Mouse (Mus musculus) embryonic facial prominence, embryonic 10.5 days (tissue): ENCODE results near the gene Nav2. TPM values are rescaled to one million over a fixed set of nuclear protein-coding genes. Genes with fewer than 3 reads are reported as not detected.

Source experiments
- DNase-seq: peaks from one replicate; pipeline ENCODE4 v3.0.0-alpha.2; 2017; ENCODE audit warnings: low spot score
- H3K27ac ChIP-seq: fragments of 300-500 bp; sonication (generic); replicated peaks from 2 replicates; pipeline ENCODE4 v1.5.1; 2016; ENCODE audit warnings: mild to moderate bottlenecking
- H3K27me3 ChIP-seq: fragments of 300-500 bp; sonication (generic); replicated peaks from 2 replicates; pipeline ENCODE4 v1.6.1; 2016; ENCODE audit warnings: low read depth, mild to moderate bottlenecking; ENCODE audit not compliant: poor library complexity, severe bottlenecking
- H3K36me3 ChIP-seq: fragments of 300-500 bp; sonication (generic); replicated peaks from 2 replicates; pipeline ENCODE4 v1.6.1; 2016; ENCODE audit warnings: mild to moderate bottlenecking, moderate library complexity
- H3K4me1 ChIP-seq: fragments of 300-500 bp; sonication (generic); 2 replicates; pipeline ENCODE4 v1.6.1; 2016
- H3K4me3 ChIP-seq: fragments of 300-500 bp; sonication (generic); 2 replicates; pipeline ENCODE4 v1.5.1; 2016; ENCODE audit warnings: mild to moderate bottlenecking, moderate library complexity
- H3K9me3 ChIP-seq: fragments of 300-500 bp; sonication (generic); 2 replicates; pipeline ENCODE4 v1.6.1; 2016; ENCODE audit warnings: mild to moderate bottlenecking
- WGBS: fragments of 180-500 bp; shearing (Covaris S2); methylation state at CpG from one replicate; pipeline ENCODE4 v1.1.7; 2016; 5-methylcytosine and 5-hydroxymethylcytosine counted together
- polyA plus RNA-seq: library from polyadenylated mRNA; unstranded; fragments of >200 nt; fragmentation: Nextera tagmentation; extraction: Ambion mirVana; gene quantifications from 2 replicates; pipeline ENCODE4 v1.2.1, GENCODE M21; 2016

Gene Nav2
- polyA plus RNA-seq, 1 experiment from 2014 or later = 11.5 TPM

DNA sequence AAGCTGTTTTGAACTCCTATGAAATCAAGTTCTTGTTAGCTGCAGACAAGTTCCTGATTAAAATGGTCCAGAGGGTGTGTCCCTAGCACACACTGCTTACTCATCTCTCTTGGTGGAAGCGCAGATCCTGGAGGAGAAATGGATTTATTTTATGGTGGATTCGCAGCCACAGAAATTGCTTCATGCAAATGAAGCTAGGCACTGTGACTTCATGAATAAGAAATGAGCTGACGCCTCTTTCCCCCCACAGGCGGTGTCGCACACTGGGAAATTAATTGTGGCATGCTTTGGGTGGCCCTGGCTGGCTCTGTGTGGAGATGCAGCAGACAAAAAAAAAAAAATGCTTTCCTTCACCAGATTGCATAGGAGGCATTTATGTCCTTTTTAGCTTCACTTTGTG, 170.4 kb downstream of the Nav2 start:
- no peaks in the 10 kb centered on the region for H3K9me3 ChIP-seq
- no peak overlapping the region for H3K27ac ChIP-seq
- peaks cover 11% of the 10 kb centered on the region; the same call in 1 of the 2 replicates for H3K27me3 ChIP-seq
- H3K4me3 ChIP-seq = no peak overlapping the region
- peaks cover 18% of the 10 kb centered on the region for H3K4me1 ChIP-seq
- DNase-seq = no peak
- no peaks in the 10 kb centered on the region for H3K36me3 ChIP-seq
- 77% methylated on average over 5 of the region's 5 CpGs for WGBS

DNA sequence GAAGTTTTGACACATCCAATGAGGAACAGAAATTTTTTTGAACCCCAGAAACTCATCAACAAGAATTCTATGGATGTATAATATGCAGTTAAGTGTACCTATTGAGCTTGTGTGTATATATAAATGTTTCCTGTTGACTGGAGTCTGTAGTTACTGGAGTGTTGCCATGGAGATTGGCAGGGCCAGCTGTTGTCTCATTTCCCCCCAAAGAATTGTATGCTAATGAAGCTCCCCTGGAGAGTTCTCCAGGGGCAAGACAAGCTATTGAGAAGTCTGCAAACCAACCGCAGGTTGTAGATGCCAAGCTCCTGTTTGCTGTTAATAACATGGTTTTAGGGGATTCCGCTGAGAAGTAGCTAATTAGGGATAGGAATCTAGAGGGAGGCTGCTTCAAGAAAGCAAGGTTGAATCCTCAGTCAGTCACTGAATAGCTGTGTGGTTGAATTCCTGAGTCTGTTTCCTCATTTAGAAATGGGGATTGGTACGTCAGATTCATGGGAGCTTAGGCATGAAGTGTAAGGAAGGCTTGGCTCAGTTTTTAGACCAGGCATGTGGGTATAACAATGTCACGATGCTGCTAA, 174.2 kb downstream of the Nav2 start:
- 59% methylated on average over 4 of the region's 4 CpGs for WGBS
- no peak overlapping the region for H3K27ac ChIP-seq
- no peak overlapping the region for H3K4me3 ChIP-seq
- no peaks in the 10 kb centered on the region for H3K9me3 ChIP-seq
- no peak for DNase-seq
- peaks cover 27% of the 10 kb centered on the region for H3K4me1 ChIP-seq
- H3K27me3 ChIP-seq = peaks cover 8% of the 10 kb centered on the region
- H3K36me3 ChIP-seq = no peaks in the 10 kb centered on the region

DNA sequence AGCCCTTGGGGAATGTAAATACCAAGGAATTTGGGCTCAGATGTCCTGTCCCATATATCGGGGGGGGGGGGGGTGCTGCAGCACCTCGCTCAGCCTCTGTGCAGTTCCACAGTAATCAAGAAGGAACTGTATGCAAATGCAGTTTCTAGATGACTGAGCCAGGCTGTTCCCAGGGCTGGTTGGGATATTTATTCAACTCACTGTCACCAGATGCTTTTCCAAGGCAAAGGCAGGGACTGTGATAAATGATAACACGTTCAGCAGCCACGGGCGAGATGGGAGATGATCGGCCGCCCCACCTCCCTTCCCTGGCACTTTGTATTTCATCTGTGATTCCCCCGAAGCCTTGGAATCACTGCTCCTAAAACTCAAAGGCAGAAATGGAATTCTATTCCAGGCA, 176.3 kb downstream of the Nav2 start:
- no peak for DNase-seq
- Histone ChIP-seq H3K27me3 (peaks cover 23% of the 10 kb centered on the region), H3K4me3 (no peak overlapping the region), H3K9me3 (no peaks in the 10 kb centered on the region), H3K4me1 (peaks cover 27% of the 10 kb centered on the region), H3K27ac (no peak overlapping the region), H3K36me3 (no peaks in the 10 kb centered on the region)
- 68% methylated on average over 8 of the region's 8 CpGs for WGBS

DNA sequence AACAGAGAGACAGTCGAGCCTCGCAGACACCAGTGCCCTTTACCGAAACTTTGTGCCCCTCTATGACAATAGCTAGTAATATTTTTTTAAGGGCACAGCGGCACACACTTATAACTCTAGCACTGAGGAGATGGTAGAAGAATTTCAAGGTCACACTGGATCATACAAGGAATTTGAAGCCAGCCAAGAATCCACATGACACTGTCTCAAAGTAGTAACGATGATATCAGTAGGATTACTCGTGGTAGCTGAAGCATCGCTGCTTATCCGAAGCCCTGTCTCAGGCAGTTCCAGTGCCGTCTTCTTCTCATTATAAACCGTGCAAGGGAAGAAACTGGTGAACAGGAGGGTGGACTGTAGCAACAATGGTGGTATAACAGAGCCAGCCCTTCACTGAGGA, 177.2 kb downstream of the Nav2 start:
- WGBS = 85% methylated on average over 10 of the region's 10 CpGs
- Histone ChIP-seq H3K4me3 (no peak overlapping the region), H3K9me3 (no peaks in the 10 kb centered on the region), H3K27me3 (peaks cover 32% of the 10 kb centered on the region), H3K36me3 (no peaks in the 10 kb centered on the region), H3K27ac (no peak overlapping the region), H3K4me1 (peaks cover 27% of the 10 kb centered on the region)
- DNase-seq = no peak

DNA sequence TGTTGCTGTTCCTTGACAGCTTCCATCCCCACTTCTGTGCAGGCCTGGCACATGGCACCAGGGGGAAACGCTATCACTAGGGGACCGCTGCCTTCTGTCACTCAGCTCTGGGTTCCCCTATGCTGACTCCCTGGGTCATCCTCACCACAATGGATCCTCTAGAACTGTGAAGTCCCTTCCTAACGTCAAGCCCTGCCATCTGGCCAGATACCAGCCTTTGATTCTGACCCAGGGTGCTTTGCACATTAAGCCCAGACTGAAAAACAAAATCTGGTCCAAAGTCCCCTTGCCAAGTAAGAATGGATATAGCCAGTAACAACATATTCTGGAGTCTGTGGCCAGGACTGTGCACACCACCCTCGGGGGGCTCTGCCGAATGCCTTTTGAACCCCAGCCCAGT, 178.6 kb downstream of the Nav2 start:
- WGBS = 88% methylated on average over 5 of the region's 5 CpGs
- DNase-seq = no peak
- Histone ChIP-seq H3K4me1 (peaks cover 40% of the 10 kb centered on the region), H3K36me3 (no peaks in the 10 kb centered on the region), H3K9me3 (no peaks in the 10 kb centered on the region), H3K27ac (no peak overlapping the region), H3K4me3 (no peak overlapping the region), H3K27me3 (peaks cover 43% of the 10 kb centered on the region)

DNA sequence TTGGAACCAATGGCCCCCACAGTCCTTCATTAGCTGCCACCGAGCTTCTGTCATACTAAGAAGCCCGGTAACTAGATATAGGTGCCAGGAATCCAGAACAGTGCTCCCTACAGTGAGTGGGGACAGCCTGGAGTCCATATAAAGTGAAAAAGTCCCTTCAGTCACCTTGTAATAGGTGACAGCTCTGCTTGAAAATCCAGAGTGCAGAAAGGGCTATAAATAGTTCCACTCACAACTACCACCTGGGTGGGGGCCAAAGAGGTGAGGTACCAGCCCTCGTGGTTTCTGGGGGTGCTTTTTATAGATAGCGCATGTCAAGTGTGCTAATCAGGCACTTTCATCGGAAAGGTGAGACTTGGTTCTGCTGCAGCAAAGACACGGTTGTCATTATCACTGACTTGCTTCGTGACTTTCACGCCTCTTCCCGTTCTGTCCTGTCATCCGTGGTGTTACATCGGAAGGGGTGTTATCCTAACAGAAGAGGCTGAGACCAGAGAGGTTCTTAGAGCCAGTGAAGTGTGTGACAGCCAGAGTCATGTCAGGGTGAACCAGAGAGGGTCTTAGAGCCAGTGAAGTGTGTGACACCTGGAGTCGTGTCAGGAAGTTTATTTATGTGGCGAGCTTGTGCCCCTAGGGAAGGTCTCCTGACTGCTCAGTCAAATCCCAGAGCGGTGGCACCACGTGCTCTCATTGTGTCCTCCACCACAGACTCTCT, 179.8 kb downstream of the Nav2 start:
- no peaks in the 10 kb centered on the region for H3K36me3 ChIP-seq
- peaks cover 30% of the 10 kb centered on the region for H3K4me1 ChIP-seq
- DNase-seq = no peak
- 75% methylated on average over 15 of the region's 15 CpGs for WGBS
- H3K4me3 ChIP-seq = no peak overlapping the region
- no peak overlapping the region for H3K27ac ChIP-seq
- H3K9me3 ChIP-seq = no peaks in the 10 kb centered on the region
- peaks cover 43% of the 10 kb centered on the region for H3K27me3 ChIP-seq

DNA sequence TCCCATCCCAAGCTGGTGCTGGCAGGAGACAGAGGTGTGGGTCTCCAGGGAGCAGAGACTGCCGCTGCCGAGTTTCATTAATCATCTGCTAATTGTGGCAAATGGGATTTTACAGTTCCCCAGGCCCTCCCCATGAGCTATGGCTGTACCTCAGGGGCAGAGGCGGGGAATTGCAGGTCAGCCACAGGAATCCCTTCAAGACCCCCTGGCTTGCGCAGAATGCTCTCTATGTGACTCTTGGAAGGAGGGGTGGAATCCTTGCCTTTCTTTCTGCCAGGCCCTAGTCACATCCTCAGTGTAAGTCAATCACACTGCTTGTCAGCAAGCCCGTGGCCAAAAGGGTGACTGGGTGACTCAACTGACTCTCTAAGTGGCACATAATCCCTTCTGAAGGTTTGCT, 182.9 kb downstream of the Nav2 start:
- Histone ChIP-seq H3K4me3 (no peak overlapping the region), H3K4me1 (peaks cover 17% of the 10 kb centered on the region), H3K27me3 (peaks cover 42% of the 10 kb centered on the region), H3K27ac (no peak overlapping the region), H3K9me3 (no peaks in the 10 kb centered on the region), H3K36me3 (no peaks in the 10 kb centered on the region)
- 54% methylated on average over 5 of the region's 5 CpGs for WGBS
- no peak for DNase-seq

DNA sequence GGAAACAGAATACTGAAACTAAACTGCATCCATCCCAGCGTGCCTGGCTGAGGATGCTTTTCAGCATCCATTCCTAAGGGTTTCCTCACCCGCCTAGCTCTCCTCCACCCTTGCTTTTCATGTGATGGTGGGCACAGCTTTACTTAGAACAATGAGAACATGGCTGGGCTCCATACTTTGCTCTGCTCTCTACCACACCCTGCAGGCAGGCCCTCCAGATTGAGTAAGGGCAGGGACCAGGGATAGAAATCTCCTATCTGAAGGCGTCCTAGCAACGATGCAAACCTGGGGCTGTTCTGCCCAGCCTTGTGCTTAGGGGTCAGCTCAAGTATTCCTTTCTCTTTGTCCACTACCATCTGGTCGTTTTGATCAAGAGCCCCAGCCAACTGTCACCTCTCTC, 183.4 kb downstream of the Nav2 start:
- peaks cover 42% of the 10 kb centered on the region for H3K27me3 ChIP-seq
- H3K36me3 ChIP-seq = no peaks in the 10 kb centered on the region
- peaks cover 17% of the 10 kb centered on the region for H3K4me1 ChIP-seq
- 65% methylated on average over 5 of the region's 5 CpGs for WGBS
- H3K9me3 ChIP-seq = no peaks in the 10 kb centered on the region
- no peak for DNase-seq
- no peak overlapping the region for H3K4me3 ChIP-seq
- H3K27ac ChIP-seq = no peak overlapping the region

DNA sequence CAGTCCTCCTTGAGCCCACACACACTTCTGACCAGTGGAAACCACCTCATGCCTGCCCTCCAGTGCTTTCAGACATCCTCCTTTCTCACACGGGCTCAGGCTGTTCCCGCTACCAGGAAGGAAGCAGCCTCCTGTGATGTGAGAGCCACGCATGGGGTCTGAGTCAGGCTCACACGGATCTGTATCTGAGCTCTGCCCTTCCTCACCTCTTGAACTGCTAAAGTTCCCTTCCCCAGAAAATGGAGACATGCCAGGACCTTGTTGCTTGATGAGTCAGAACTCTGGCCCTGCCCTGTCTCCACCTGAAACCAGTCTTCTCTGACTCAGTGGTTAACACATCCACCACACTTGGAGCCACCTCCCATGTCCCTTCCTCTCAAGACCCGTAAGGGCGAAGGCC, 185.1 kb downstream of the Nav2 start:
- peaks cover 17% of the 10 kb centered on the region for H3K4me1 ChIP-seq
- no peak for DNase-seq
- 82% methylated on average over 6 of the region's 6 CpGs for WGBS
- no peaks in the 10 kb centered on the region for H3K36me3 ChIP-seq
- no peak overlapping the region for H3K4me3 ChIP-seq
- H3K27ac ChIP-seq = no peak overlapping the region
- H3K9me3 ChIP-seq = no peaks in the 10 kb centered on the region
- peaks cover 33% of the 10 kb centered on the region for H3K27me3 ChIP-seq

DNA sequence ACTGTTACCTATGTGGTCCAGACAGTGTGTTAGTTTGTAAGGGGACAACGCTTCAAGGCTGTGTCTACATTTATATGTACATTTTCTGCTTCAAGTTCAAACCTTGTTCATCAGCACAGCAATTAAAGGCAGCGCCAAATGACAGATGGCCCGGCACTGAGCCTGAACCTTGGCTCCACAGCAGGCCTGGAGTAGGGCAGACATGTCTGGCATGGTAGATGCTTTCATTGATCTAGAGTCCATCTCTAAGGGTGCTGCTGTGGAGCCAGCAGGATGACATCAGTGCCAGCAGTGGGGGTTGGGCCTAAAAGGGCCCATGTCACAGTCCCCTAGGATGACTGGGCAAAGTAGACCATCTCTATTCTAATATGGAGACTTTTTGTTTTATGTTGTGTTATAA, 186.0 kb downstream of the Nav2 start:
- WGBS = 89% methylated on average over 3 of the region's 3 CpGs
- DNase-seq = no peak
- peaks cover 17% of the 10 kb centered on the region for H3K4me1 ChIP-seq
- H3K27me3 ChIP-seq = peaks cover 36% of the 10 kb centered on the region
- no peaks in the 10 kb centered on the region for H3K9me3 ChIP-seq
- H3K4me3 ChIP-seq = no peak overlapping the region
- no peaks in the 10 kb centered on the region for H3K36me3 ChIP-seq
- H3K27ac ChIP-seq = no peak overlapping the region

DNA sequence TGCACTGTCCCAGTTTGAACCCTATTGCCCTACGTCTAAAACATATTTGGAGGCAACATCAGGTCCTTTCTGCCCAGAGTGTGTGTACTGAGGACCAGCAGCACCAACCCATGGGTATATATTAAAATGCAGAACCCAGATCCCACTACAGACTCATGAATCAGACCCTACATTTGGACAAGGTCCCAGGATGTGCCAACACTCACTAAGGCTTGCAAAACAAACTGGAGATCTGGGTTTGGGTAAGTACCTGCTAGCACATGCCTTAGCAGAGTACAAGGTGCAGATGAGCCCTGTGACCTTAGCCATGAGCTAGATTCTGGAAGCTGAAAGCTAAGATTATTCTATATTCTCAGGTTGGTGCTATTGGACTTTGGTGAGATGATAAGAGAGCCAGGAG, 192.8 kb downstream of the Nav2 start:
- WGBS = 85% methylated on average over 1 of the region's 1 CpGs

DNA sequence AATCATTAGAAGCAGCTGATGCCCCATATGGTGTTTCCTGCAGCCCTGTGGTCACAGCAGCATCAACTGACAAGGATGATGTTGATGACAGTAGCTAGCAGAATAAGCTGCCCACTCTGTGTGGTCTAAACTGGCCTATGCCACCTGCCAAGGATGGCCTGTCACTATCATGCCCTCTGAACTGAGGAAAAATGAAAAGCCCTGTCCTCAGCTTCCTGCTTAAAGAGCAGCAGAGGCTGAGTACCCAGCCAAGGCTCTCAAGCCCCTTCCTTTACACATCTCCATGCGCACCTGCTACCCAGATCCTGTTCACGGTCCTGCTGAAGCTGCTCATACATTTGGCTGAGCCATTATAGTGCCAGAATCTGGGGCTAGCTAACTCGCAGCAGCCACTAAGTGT, 193.7 kb downstream of the Nav2 start:
- WGBS = 81% methylated on average over 3 of the region's 3 CpGs
- Histone ChIP-seq H3K4me3 (no peak overlapping the region), H3K9me3 (no peaks in the 10 kb centered on the region), H3K4me1 (peaks cover 14% of the 10 kb centered on the region), H3K27ac (no peak overlapping the region), H3K36me3 (no peaks in the 10 kb centered on the region), H3K27me3 (peaks cover 54% of the 10 kb centered on the region)
- DNase-seq = no peak

More for the DNA sequence above, 192.8 kb downstream of the Nav2 start:
- DNase-seq = no peak
- H3K9me3 ChIP-seq = no peaks in the 10 kb centered on the region
- peaks cover 14% of the 10 kb centered on the region for H3K4me1 ChIP-seq
- H3K36me3 ChIP-seq = no peaks in the 10 kb centered on the region
- H3K27me3 ChIP-seq = peaks cover 45% of the 10 kb centered on the region
- H3K4me3 ChIP-seq = no peak overlapping the region
- H3K27ac ChIP-seq = no peak overlapping the region

DNA sequence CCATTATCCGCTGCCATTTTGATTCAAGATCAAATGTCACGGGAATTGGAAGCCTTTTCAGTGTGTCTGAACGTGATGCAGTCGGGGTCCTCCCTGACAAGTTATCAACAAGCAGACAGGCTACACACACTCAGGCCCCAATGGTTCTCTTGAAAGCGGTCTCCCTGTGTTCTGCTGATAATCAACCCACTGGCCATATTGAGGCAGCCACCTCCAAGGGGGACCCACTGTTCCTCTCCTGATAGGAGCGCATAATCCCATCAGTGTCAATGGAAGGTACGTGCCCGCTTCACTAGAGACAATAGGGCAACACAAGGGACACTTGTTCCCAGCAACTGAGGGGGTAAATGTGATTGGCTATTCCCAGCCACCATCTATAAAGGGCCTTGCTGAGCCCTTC, 195.9 kb downstream of the Nav2 start:
- 40% methylated on average over 8 of the region's 8 CpGs for WGBS
- H3K4me1 ChIP-seq = peaks cover 14% of the 10 kb centered on the region
- H3K4me3 ChIP-seq = no peak overlapping the region
- H3K27ac ChIP-seq = peak overlapping the region; percentile 7; the same call in 1 of the 2 replicates
- H3K9me3 ChIP-seq = no peaks in the 10 kb centered on the region
- DNase-seq = peak; percentile 28
- H3K27me3 ChIP-seq = peaks cover 54% of the 10 kb centered on the region
- H3K36me3 ChIP-seq = no peaks in the 10 kb centered on the region
